ENCODE assay signal across 1 mouse cellular context in genomic region chr7:34973877-34974276, GRCm38 (mm10).
TF ChIP-seq lines count a peak whose summit lies in the region.

No protein-coding gene starts in this region.

TF ChIP-seq in CH12.LX, 34 proteins besides CTCF, POLR2A, EP300 and RAD21 (continued from another document):
- peak; percentile 43; the same call in 1 of the 2 replicates for TF ChIP-seq IRF4 (IDR thresholded peaks at IDR 0.05; ENCODE audit: low read depth, low read length)
- 0 out of 2 replicates have a peak, but pooled peaks have one; percentile 28 for TF ChIP-seq MAZ (IDR thresholded peaks at IDR 0.05; ENCODE audit: low read depth, low read length)
- TF ChIP-seq GABPA (IDR thresholded peaks at IDR 0.05; ENCODE audit: insufficient replicate concordance, low read depth, low read length): no peak
- no peak for TF ChIP-seq USF2 (conservative IDR thresholded peaks at IDR 0.05; ENCODE audit: low read depth, low read length)
- no peak for TF ChIP-seq JUN (IDR thresholded peaks at IDR 0.05; ENCODE audit: insufficient read depth, low read depth, low read length)
- no peak for TF ChIP-seq MYC (IDR thresholded peaks at IDR 0.05; ENCODE audit: low read depth, low read length)
